Mouse (Mus musculus): ENCODE data around the gene Cd2ap. TPM values are rescaled to one million over a fixed set of nuclear protein-coding genes. Genes with fewer than 3 reads are reported as not detected.
"Not testable (repeated sequence)": the region's sequence is repeated elsewhere in the genome, so short reads cannot be mapped to it uniquely, and the experiment has no call there.

Gene Cd2ap
- 0.95 and 1.2 TPM in 2 replicates for polyA plus RNA-seq (2012)

DNA sequence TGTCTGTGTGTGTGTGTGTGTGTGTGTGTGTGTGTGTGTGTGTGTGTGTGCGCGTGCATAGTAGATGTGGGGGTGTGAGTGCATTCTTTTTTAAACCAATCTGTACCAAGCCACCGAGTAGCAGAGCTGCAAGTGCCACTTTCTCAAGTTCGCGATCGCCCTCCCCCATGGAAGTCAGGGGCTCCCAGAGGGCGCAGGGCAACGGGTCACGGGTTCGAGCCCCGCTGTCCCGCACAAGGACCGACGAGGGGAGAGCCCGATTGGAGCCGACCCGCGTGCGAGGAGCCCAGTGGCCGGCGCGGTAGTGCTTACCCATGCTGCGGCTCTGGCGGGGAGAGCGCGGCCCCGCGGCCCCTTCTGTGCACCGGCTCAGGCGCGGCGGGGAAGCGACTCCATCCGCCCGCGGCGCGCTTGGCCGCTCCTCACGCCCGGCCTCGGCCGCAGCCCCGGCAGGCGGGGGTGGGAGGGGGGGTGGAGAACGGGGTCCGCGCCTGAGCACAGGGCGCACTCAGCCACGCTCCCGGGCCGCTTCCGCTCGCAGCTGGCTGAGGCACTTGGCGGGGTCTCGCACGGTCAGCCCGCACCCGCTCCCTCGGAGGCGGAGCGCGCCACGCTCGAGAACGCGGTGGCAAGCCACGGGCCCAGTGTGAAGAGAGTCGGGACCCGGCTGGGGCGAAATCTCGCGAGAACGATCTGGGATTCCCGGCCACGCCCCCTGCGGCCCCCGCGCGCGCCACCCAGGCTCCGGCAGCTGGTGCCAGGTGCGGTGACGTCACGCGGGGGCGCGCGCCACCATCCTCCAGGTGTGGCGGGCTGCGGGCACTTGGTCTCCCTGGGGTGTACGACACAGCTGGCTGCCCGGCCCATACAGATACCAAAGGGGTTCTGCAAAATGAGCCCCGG is at the start of gene Cd2ap:
Cd2ap (minus strand) TSS at position 665 of the 903 bp plus-strand sequence.
- Histone ChIP-seq H3K9me3 (ENCODE audit: control insufficient read depth, low read length) (no peaks in the 10 kb centered on the region), H3K36me3 (ENCODE audit: control insufficient read depth) (peaks cover 2% of the 10 kb centered on the region), H3K27me3 (ENCODE audit: control insufficient read depth) (no peaks in the 10 kb centered on the region), H3K4me1 (ENCODE audit: control insufficient read depth) (peaks cover 47% of the 10 kb centered on the region), H3K4me3 (replicated peaks) (peak within 1 kb of the TSS; percentile 99)
- TF ChIP-seq TAL1 (IDR thresholded peaks at IDR 0.05; ENCODE audit: low read length) (no peak), GATA1 (IDR thresholded peaks at IDR 0.05; ENCODE audit: low read length) (no peak)

DNA sequence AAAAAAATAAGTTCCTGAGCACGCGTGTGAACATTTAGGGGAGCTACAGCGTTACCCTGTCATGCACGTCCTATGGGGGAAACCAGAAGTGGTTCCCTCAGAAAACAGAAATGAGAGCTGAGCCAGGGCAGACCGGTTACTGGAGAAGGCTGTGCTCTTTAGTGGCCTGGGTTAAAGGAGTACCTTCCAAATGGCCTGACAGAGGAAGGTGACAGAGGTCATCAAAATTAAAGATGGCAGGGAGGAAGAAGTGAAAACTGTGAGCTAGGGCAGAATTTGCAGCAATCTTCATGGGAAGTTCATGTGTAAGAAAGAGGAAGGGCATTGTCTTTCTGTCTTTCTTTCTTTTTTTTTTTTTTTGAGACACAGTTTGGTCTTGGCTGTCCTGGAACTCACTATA is 48.3 kb upstream of the Cd2ap start:
- Histone ChIP-seq H3K4me1 (ENCODE audit: control insufficient read depth) (no peaks in the 10 kb centered on the region), H3K4me3 (replicated peaks) (no peak overlapping the region), H3K9me3 (ENCODE audit: control insufficient read depth, low read length) (no peaks in the 10 kb centered on the region), H3K36me3 (ENCODE audit: control insufficient read depth) (no peaks in the 10 kb centered on the region), H3K27me3 (ENCODE audit: control insufficient read depth) (no peaks in the 10 kb centered on the region)
- TF ChIP-seq TAL1 (IDR thresholded peaks at IDR 0.05; ENCODE audit: low read length) = no peak
- TF ChIP-seq GATA1 (IDR thresholded peaks at IDR 0.05; ENCODE audit: low read length) = no peak

DNA sequence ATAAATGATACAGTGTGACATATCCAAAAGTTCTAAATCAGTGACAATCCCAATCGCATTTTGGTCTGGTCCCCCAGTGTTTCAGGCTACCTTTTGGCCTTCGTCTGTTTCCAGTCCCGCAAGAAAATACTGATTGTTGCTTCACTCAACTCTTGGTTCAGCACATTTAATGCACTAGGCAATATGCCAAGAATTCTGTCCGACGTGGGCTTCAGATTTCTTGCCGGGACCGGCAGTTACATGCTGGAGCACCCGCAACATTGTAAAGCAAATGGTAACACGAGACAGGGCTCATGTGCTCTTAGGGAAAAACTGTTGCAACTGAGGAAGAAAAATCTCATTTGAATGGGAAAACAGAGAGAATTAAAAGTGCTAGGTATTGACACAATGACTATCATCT is 42.3 kb upstream of the Cd2ap start:
- no peaks in the 10 kb centered on the region for H3K36me3 ChIP-seq (ENCODE audit: control insufficient read depth)
- H3K27me3 ChIP-seq (ENCODE audit: control insufficient read depth) = no peaks in the 10 kb centered on the region
- TF ChIP-seq TAL1 (IDR thresholded peaks at IDR 0.05; ENCODE audit: low read length) = no peak
- no peak for TF ChIP-seq GATA1 (IDR thresholded peaks at IDR 0.05; ENCODE audit: low read length)
- H3K4me1 ChIP-seq (ENCODE audit: control insufficient read depth) = no peaks in the 10 kb centered on the region
- no peak overlapping the region for H3K4me3 ChIP-seq (replicated peaks)
- no peaks in the 10 kb centered on the region for H3K9me3 ChIP-seq (ENCODE audit: control insufficient read depth, low read length)

DNA sequence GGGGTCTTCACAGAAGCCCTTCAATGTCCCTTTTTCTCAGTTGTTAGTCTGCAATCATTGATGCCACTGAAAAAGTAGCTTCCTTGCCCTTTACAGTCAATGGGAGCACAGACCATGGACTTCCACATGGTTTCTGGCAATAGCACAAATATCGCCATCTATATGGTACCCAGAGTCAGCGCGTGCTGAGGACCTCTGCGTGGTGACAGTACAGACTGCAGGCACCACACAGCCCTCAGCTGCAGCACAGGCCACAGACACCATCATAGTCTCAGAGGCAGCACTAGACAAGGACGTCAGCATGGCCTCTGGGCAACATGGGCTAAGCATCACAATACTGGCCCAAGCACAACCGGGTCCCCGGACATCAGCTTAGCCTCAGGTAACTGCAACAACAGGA is 38.3 kb upstream of the Cd2ap start:
- TF ChIP-seq TAL1 (IDR thresholded peaks at IDR 0.05; ENCODE audit: low read length) (no peak), GATA1 (IDR thresholded peaks at IDR 0.05; ENCODE audit: low read length) (no peak)
- no peaks in the 10 kb centered on the region for H3K27me3 ChIP-seq (ENCODE audit: control insufficient read depth)
- H3K36me3 ChIP-seq (ENCODE audit: control insufficient read depth) = no peaks in the 10 kb centered on the region
- H3K4me1 ChIP-seq (ENCODE audit: control insufficient read depth) = no peaks in the 10 kb centered on the region
- no peaks in the 10 kb centered on the region for H3K9me3 ChIP-seq (ENCODE audit: control insufficient read depth, low read length)
- H3K4me3 ChIP-seq (replicated peaks) = no peak overlapping the region

DNA sequence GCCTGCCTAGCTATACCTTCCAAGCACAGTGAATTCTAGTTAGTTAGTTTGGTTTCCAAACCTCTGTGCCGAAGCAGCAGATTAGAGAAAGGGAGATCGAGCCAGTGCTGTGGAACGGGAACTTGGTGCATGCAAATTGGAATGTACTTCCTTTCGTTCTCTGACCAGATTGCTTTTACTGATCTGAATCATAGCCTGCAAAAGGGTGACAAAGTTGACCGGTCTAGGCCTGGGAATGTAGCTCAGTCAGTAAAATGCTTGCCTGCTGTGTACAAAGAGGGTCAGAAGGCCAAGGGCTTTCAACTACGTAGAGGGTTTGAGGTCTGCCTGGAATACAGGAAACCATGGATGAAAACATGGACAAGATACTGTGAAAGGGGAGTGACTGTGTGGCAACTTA is 35.7 kb upstream of the Cd2ap start:
- Histone ChIP-seq H3K27me3 (ENCODE audit: control insufficient read depth) (no peaks in the 10 kb centered on the region), H3K36me3 (ENCODE audit: control insufficient read depth) (no peaks in the 10 kb centered on the region), H3K4me1 (ENCODE audit: control insufficient read depth) (no peaks in the 10 kb centered on the region), H3K4me3 (replicated peaks) (no peak overlapping the region), H3K9me3 (ENCODE audit: control insufficient read depth, low read length) (no peaks in the 10 kb centered on the region)
- TF ChIP-seq TAL1 (IDR thresholded peaks at IDR 0.05; ENCODE audit: low read length) = no peak
- TF ChIP-seq GATA1 (IDR thresholded peaks at IDR 0.05; ENCODE audit: low read length) = no peak

DNA sequence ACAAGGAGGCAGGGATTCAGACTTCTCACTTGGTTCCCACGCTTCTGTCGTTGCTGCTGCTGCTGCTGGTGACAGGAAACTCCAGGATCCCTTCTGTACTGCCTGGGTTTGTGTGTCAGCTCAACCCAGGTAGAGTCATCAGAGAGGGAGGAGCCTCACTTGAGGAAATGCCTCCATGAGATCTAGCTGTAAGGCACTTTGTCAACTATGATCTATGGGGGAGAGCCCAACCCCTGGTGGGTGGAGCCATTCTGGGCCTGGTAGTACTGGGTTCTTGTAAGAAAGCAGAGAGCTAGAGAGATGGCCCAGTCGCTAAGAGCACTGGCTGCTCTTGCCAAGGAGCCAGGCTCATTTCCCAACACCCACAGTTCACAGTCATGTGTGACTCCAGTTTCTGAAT is 34.0 kb upstream of the Cd2ap start:
- no peaks in the 10 kb centered on the region for H3K27me3 ChIP-seq (ENCODE audit: control insufficient read depth)

DNA sequence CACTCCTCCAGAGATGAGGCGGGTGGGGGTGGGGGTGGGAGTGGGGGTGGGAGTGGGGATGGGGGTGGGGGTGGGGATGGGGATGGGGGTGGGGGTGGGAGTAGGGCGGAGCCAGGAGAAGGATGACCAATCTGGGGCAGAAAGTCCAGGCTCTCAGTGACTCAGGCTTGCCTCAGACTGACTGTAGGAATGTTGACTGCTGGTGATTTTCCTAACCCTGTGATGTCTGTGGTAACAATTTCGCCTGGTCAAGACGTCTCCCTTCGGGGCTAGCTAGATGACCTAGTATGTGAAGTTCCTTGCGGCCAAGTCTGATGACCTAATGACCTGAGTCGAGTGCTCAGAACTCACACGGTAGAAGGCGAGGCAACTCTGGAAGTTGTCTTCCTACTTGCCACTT is 32.9 kb upstream of the Cd2ap start:
- Histone ChIP-seq H3K9me3 (ENCODE audit: control insufficient read depth, low read length) (no peaks in the 10 kb centered on the region), H3K4me3 (replicated peaks) (no peak overlapping the region), H3K36me3 (ENCODE audit: control insufficient read depth) (no peaks in the 10 kb centered on the region), H3K27me3 (ENCODE audit: control insufficient read depth) (peaks cover 6% of the 10 kb centered on the region), H3K4me1 (ENCODE audit: control insufficient read depth) (no peaks in the 10 kb centered on the region)
- TF ChIP-seq TAL1 (IDR thresholded peaks at IDR 0.05; ENCODE audit: low read length) (no peak), GATA1 (IDR thresholded peaks at IDR 0.05; ENCODE audit: low read length) (no peak)

More for the DNA sequence above, 34.0 kb upstream of the Cd2ap start:
- Histone ChIP-seq H3K9me3 (ENCODE audit: control insufficient read depth, low read length) (no peaks in the 10 kb centered on the region), H3K4me1 (ENCODE audit: control insufficient read depth) (no peaks in the 10 kb centered on the region), H3K4me3 (replicated peaks) (no peak overlapping the region), H3K36me3 (ENCODE audit: control insufficient read depth) (no peaks in the 10 kb centered on the region)
- TF ChIP-seq GATA1 (IDR thresholded peaks at IDR 0.05; ENCODE audit: low read length) (no peak), TAL1 (IDR thresholded peaks at IDR 0.05; ENCODE audit: low read length) (no peak)

DNA sequence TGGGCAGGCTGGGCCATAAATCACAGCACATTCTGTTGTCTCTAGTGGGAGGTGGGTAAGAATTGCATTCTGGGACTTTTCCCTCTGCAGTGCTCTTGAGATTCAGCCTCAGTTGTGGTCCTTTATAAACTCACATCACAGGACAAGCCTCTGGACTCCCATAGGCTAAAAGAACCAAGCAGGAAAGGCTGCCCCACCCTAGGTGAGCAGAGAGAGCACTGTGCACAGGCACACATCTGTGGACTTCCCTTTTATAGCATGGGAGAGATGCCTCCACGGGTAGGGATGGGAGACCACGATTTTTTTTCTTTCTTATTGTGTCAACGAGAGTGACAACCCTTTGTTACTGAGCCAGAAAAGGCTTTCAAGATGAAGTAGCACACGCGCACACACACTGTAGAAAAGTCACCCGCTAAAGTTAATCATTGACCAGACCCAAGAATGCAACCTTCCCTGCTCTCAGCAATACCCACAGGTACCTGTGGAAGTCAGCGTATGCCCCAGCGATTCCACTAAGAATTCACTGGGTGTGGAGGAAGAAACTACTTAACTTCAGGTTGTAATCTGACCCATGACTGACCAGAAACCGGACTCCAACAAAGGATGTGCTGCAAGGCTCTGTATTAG is 32.4 kb upstream of the Cd2ap start:
- Histone ChIP-seq H3K27me3 (ENCODE audit: control insufficient read depth) (peaks cover 6% of the 10 kb centered on the region), H3K4me3 (replicated peaks) (no peak overlapping the region)
- no peak for TF ChIP-seq GATA1 (IDR thresholded peaks at IDR 0.05; ENCODE audit: low read length)
- TF ChIP-seq TAL1 (IDR thresholded peaks at IDR 0.05; ENCODE audit: low read length) = no peak

DNA sequence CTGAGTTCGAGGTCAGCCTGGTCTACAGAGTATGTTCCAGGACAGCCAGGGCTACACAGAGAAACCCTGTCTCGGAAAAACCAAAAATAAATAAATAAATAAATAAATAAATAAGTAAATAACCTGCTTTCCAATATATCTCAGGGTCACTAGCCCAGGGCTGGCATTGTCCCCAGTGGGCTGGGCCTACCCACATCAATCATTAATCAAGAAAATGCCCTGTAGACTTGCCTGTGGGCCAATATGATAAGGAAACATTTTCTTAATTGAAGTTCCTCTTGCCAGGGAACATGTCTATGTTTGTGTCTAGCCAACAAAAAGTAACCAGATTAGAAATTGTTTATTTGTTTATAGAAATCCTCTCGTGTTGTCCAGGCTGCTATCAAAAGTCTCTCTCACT is 31.7 kb upstream of the Cd2ap start:
- no peaks in the 10 kb centered on the region for H3K36me3 ChIP-seq (ENCODE audit: control insufficient read depth)
- TF ChIP-seq TAL1 (IDR thresholded peaks at IDR 0.05; ENCODE audit: low read length) (no peak), GATA1 (IDR thresholded peaks at IDR 0.05; ENCODE audit: low read length) (no peak)
- no peaks in the 10 kb centered on the region for H3K4me1 ChIP-seq (ENCODE audit: control insufficient read depth)
- no peak overlapping the region for H3K4me3 ChIP-seq (replicated peaks)
- H3K9me3 ChIP-seq (ENCODE audit: control insufficient read depth, low read length) = no peaks in the 10 kb centered on the region
- peaks cover 6% of the 10 kb centered on the region for H3K27me3 ChIP-seq (ENCODE audit: control insufficient read depth)

More for the DNA sequence above, 32.4 kb upstream of the Cd2ap start:
- H3K9me3 ChIP-seq (ENCODE audit: control insufficient read depth, low read length) = no peaks in the 10 kb centered on the region
- H3K4me1 ChIP-seq (ENCODE audit: control insufficient read depth) = no peaks in the 10 kb centered on the region
- no peaks in the 10 kb centered on the region for H3K36me3 ChIP-seq (ENCODE audit: control insufficient read depth)

DNA sequence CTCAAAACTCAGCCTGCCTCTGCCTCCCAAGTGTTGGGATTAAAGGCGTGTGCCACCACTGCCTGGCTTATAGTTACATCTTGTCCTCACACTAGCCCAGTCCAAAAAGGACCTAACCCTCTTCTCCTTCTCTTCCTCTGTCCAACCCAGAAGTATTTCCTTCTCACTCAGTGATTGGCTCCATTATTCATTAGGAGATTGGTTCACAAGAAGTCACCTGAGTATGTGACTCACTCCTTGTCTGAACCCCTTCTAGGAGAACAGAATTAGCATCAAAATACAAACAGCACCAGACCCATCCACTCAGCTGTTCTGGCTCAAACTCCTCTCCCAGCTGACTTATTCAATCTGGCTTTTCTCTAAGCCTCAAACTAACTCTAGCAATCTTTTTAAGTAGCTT is 30.0 kb upstream of the Cd2ap start:
- not testable (repeated sequence) for H3K4me3 ChIP-seq (replicated peaks); H3K27me3 ChIP-seq (ENCODE audit: control insufficient read depth); H3K4me1 ChIP-seq (ENCODE audit: control insufficient read depth); H3K9me3 ChIP-seq (ENCODE audit: control insufficient read depth, low read length); H3K36me3 ChIP-seq (ENCODE audit: control insufficient read depth)

Data from erythroblast, embryonic 14.5 days (primary cell).